Mouse (Mus musculus): ENCODE results near the gene Eefsec. TPM values are rescaled to one million over a fixed set of nuclear protein-coding genes. Genes with fewer than 3 reads are reported as not detected.

The Eefsec gene
- polyA plus RNA-seq, 1 experiment = not detected

DNA sequence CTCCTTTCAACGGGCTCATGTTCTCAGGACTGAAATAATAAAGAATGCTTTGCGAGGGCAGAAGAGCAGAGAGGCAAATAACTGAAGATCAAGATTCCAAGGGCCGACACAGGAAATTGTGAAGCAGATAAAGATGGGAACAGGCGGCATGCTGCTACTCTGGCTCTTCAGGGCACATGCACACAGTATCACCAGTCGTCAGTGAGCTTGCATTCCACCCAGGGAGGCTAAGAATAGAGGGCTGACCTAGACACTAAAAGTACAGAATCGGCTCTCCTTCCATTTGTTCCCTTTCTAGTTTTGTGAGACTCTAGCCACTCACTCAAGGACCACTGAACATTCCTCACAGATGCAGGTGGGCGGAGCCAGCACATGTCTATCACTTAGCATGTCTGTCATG lies 145.1 kb downstream of the Eefsec start:
- 0 out of 2 replicates have a peak, but pooled peaks cover under 1% of the 10 kb centered on the region for H3K4me1 ChIP-seq (ENCODE audit: control insufficient read depth, insufficient read depth, low read length)
- WGBS = 73% methylated on average over 7 of the region's 7 CpGs
- TF ChIP-seq CTCF (IDR thresholded peaks at IDR 0.05; ENCODE audit: insufficient read depth, low read depth, low read length) (no peak), POLR2A (IDR thresholded peaks at IDR 0.05; ENCODE audit: insufficient read depth, low read depth, low read length) (no peak)
- no peak overlapping the region for H3K4me3 ChIP-seq (ENCODE audit: insufficient read depth, low read depth, low read length)
- H3K27ac ChIP-seq (ENCODE audit: insufficient read depth, low read depth, low read length) = no peak overlapping the region

DNA sequence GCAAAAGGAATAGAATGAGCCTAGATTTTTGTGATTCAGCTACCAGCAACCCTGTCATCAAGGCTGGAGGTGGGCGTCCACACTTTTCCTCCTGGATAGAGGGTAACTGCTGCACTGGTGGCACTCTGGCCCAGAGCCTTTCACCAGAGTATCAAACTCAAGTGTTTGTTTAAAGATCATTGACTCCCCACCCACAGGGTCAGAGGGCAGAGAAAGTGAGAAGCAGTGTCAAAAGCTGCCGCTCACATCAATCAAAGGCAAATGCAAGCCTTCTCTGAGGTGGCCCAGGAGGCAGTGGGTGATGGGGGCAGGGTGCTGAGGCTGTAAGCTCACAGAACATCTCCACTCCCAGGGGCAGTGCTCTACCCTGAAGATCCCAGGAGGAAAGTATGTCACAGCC lies 146.8 kb downstream of the Eefsec start:
- 86% methylated on average over 2 of the region's 2 CpGs for WGBS
- 0 out of 2 replicates have a peak, but pooled peaks cover 2% of the 10 kb centered on the region for H3K4me1 ChIP-seq (ENCODE audit: control insufficient read depth, insufficient read depth, low read length)
- TF ChIP-seq CTCF (IDR thresholded peaks at IDR 0.05; ENCODE audit: insufficient read depth, low read depth, low read length) (no peak), POLR2A (IDR thresholded peaks at IDR 0.05; ENCODE audit: insufficient read depth, low read depth, low read length) (no peak)
- H3K4me3 ChIP-seq (ENCODE audit: insufficient read depth, low read depth, low read length) = no peak overlapping the region
- no peak overlapping the region for H3K27ac ChIP-seq (ENCODE audit: insufficient read depth, low read depth, low read length)

DNA sequence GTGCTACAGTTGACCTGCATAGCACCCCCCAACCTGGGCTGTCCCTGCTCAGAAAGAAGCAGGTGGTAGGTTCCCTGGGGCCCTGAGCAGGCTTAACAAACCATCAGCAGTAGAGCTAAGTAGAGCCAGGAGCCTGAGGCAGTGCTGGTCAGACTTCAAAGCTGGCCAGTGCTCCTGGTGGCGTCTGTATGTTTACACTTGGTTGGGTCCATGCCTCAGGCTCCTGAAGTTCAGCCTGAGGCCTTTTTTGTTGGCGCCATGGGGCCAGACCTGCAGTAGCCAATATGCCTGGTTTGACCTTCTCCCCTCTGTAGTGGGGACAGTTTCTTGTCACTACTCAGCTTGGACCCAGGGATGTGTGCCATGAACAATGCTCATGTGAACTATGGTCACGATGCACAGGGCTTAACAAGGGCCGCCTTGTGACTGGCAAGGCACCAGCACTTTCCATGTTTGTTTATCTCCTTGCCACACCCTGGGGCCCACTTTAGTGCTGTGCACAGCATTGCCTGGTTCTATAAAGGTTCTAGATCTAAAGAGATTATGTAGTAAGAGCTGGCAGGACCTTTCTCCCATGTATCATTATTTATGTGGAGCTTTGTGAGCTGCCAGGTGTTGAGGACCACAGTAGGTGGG lies 153.9 kb downstream of the Eefsec start:
- 0 out of 2 replicates have a peak, but pooled peaks cover 2% of the 10 kb centered on the region for H3K4me1 ChIP-seq (ENCODE audit: control insufficient read depth, insufficient read depth, low read length)
- H3K4me3 ChIP-seq (ENCODE audit: insufficient read depth, low read depth, low read length) = no peak overlapping the region
- TF ChIP-seq POLR2A (IDR thresholded peaks at IDR 0.05; ENCODE audit: insufficient read depth, low read depth, low read length) (no peak), CTCF (IDR thresholded peaks at IDR 0.05; ENCODE audit: insufficient read depth, low read depth, low read length) (no peak)
- 88% methylated on average over 4 of the region's 4 CpGs for WGBS
- H3K27ac ChIP-seq (ENCODE audit: insufficient read depth, low read depth, low read length) = no peak overlapping the region

DNA sequence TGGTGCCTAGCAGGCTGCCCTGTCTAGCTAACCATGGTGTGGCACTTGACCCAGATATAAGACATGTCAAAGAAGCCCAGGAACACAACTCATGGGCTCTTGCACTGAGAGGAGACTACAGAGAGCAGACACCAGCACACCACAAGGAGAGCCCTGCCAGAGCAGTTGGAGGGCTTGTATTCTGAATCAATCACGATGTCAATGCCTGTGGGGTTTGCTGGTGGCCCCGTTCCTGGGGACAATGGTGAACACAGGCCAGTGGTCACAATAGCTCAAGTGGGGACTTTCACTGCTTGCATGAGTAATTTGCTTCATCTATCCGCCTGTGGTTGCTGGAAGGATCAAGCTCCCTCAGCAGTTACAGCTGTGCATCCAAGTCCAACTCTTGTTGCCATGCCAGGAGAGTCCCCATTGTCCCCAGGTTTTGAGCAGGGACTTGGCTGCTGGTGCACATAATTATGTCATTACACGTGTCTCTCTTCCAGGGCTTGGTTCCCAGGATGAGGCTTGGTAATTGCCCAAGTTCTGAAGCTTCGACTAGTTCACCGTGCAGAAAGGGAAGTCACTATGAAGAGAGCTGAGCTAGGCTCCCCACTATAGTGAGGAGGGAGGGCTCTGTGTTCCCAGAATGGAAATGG lies 156.1 kb downstream of the Eefsec start:
- H3K4me1 ChIP-seq (ENCODE audit: control insufficient read depth, insufficient read depth, low read length) = no peaks in the 10 kb centered on the region
- no peak for TF ChIP-seq CTCF (IDR thresholded peaks at IDR 0.05; ENCODE audit: insufficient read depth, low read depth, low read length)
- TF ChIP-seq POLR2A (IDR thresholded peaks at IDR 0.05; ENCODE audit: insufficient read depth, low read depth, low read length) = no peak
- no peak overlapping the region for H3K4me3 ChIP-seq (ENCODE audit: insufficient read depth, low read depth, low read length)
- H3K27ac ChIP-seq (ENCODE audit: insufficient read depth, low read depth, low read length) = no peak overlapping the region
- WGBS = 38% methylated on average over 6 of the region's 6 CpGs

DNA sequence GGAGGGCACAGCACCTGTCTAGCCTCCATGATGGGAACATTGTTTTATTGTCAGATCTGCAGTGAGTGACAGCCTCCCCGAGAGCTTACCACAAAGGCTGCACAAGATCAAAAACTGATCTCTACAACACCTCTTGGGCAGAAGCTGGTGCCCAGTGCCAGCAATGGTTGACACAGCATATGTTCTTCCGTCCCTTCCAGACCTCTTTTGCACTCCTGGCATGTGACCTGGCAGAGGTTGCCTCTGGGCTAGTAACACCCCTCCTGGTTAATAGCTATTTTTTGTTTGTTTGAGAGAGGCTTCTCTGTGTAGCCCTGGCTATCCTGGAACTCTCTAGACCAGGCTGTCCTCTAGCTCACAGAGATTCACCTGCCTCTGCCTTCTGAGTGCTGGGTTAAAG lies 168.2 kb downstream of the Eefsec start:
- Histone ChIP-seq H3K4me1 (ENCODE audit: control insufficient read depth, insufficient read depth, low read length) (no peaks in the 10 kb centered on the region), H3K4me3 (ENCODE audit: insufficient read depth, low read depth, low read length) (no peak overlapping the region), H3K27ac (ENCODE audit: insufficient read depth, low read depth, low read length) (no peak overlapping the region)
- WGBS = 94% methylated on average over 2 of the region's 2 CpGs
- TF ChIP-seq CTCF (IDR thresholded peaks at IDR 0.05; ENCODE audit: insufficient read depth, low read depth, low read length) (no peak), POLR2A (IDR thresholded peaks at IDR 0.05; ENCODE audit: insufficient read depth, low read depth, low read length) (no peak)

DNA sequence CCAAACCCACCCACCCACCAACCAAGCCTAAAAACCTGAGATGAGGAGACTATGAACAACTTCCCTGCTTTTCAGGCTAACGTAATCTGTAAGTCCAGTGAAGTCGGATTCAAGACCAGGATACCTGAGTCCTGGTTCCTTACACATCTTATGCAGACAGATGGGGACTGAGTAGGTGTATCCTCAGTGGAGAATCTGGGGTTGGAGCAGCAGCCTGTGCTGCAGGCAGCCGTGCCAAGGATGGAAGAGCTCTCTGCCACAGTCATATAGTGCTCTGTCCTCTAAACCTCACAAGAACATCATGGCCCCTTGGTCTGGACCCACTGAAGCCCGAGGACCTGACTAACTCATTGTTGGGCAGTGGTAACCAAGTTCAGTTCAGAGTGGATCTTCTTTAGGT lies 169.1 kb downstream of the Eefsec start:
- 94% methylated on average over 4 of the region's 4 CpGs for WGBS
- no peak overlapping the region for H3K4me3 ChIP-seq (ENCODE audit: insufficient read depth, low read depth, low read length)
- no peak overlapping the region for H3K27ac ChIP-seq (ENCODE audit: insufficient read depth, low read depth, low read length)
- TF ChIP-seq POLR2A (IDR thresholded peaks at IDR 0.05; ENCODE audit: insufficient read depth, low read depth, low read length) (no peak), CTCF (IDR thresholded peaks at IDR 0.05; ENCODE audit: insufficient read depth, low read depth, low read length) (no peak)
- no peaks in the 10 kb centered on the region for H3K4me1 ChIP-seq (ENCODE audit: control insufficient read depth, insufficient read depth, low read length)

DNA sequence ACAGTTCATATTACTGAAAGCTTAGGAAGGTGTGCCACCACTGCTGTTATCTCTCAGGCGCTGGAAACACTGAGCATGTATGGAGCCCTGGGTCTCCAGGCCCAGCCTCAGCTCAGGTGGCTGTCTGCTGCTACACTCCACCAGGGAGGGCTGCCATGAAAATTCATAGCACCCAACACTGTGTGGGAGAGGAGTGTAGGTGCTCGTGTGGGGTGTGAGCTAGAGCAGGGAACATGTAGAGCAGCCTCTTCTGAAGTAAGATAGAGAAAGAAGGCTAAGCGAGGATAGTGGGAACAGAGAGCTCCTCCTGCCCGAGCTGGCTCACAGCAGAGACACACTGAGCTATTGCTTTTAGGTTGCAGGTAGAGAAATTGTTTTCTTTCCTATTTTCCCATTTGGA lies 170.1 kb downstream of the Eefsec start:
- H3K4me1 ChIP-seq (ENCODE audit: control insufficient read depth, insufficient read depth, low read length) = peaks cover 5% of the 10 kb centered on the region
- H3K4me3 ChIP-seq (ENCODE audit: insufficient read depth, low read depth, low read length) = no peak overlapping the region
- 90% methylated on average over 4 of the region's 4 CpGs for WGBS
- no peak overlapping the region for H3K27ac ChIP-seq (ENCODE audit: insufficient read depth, low read depth, low read length)
- TF ChIP-seq CTCF (IDR thresholded peaks at IDR 0.05; ENCODE audit: insufficient read depth, low read depth, low read length) (no peak), POLR2A (IDR thresholded peaks at IDR 0.05; ENCODE audit: insufficient read depth, low read depth, low read length) (no peak)

DNA sequence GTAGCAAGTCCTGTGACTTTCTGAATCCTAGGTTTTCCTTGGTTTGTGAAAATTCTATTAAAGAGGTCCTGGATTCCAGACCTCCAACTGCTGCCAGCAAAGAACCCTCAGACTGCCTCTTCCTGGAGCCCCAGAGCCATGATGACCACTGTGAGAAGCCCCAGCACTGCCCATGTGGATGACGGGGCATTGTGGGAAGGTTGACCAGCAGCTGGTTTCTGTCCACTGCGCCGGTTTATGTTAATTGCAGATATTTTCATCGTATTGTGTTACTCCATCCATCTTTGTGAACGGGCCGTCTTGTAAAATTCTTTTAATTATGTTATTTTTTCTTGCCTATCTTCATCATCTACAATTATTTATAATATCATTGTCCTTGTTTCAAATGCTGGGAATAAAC lies 171.7 kb downstream of the Eefsec start:
- Histone ChIP-seq H3K4me1 (ENCODE audit: control insufficient read depth, insufficient read depth, low read length) (peaks cover 5% of the 10 kb centered on the region), H3K27ac (ENCODE audit: insufficient read depth, low read depth, low read length) (no peak overlapping the region), H3K4me3 (ENCODE audit: insufficient read depth, low read depth, low read length) (no peak overlapping the region)
- TF ChIP-seq POLR2A (IDR thresholded peaks at IDR 0.05; ENCODE audit: insufficient read depth, low read depth, low read length) (no peak), CTCF (IDR thresholded peaks at IDR 0.05; ENCODE audit: insufficient read depth, low read depth, low read length) (no peak)
- WGBS = 97% methylated on average over 6 of the region's 6 CpGs

DNA sequence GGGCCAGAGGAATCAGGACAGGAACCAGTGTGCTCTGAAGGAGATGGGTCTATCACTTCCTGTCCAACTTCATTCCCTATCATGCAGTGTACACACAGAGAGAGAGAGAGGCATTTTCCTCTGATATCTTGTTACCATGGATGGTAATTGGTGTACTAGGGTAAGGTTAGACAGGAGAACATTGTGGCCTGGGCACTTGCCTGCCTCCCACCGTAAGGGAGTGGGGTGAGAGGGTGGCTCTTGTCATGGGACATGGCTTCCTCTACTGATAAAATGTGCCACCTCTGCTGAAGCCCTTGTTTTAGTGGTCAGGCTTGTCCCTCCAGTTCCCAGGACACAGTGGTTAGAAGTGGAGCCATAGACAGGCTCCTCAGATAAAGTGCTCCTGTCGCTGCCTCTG lies 178.4 kb downstream of the Eefsec start:
- Histone ChIP-seq H3K4me1 (ENCODE audit: control insufficient read depth, insufficient read depth, low read length) (peaks cover 5% of the 10 kb centered on the region), H3K27ac (ENCODE audit: insufficient read depth, low read depth, low read length) (no peak overlapping the region), H3K4me3 (ENCODE audit: insufficient read depth, low read depth, low read length) (no peak overlapping the region)
- TF ChIP-seq POLR2A (IDR thresholded peaks at IDR 0.05; ENCODE audit: insufficient read depth, low read depth, low read length) = no peak
- no peak for TF ChIP-seq CTCF (IDR thresholded peaks at IDR 0.05; ENCODE audit: insufficient read depth, low read depth, low read length)
- WGBS = 92% methylated on average over 2 of the region's 2 CpGs
